ENCODE assay signal across 7 mouse cellular contexts in genomic region chr17:36252250-36252876, GRCm38 (mm10). TPM values are rescaled to one million over a fixed set of nuclear protein-coding genes. Genes with fewer than 3 reads are reported as not detected.
DNase-seq lines count a peak whose midpoint lies in the region; ATAC-seq and TF ChIP-seq lines count a peak whose summit lies in the region.

No protein-coding gene starts in this region.

- 9% methylated on average over 25 of the region's 25 CpGs for WGBS in heart, postnatal 0 days
- WGBS in limb, embryonic 15.5 days, result 8% methylated on average over 25 of the region's 25 CpGs
- 13% methylated on average over 25 of the region's 25 CpGs for WGBS in midbrain, embryonic 13.5 days

- peaks cover 10% of the 10 kb centered on the region for H3K4me1 ChIP-seq in heart, postnatal 0 days (ENCODE audit: control insufficient read depth, insufficient read depth)
- peaks cover 13% of the 10 kb centered on the region for H3K4me1 ChIP-seq in limb, embryonic 15.5 days
- H3K4me1 ChIP-seq in midbrain, embryonic 13.5 days (replicated peaks), result peaks cover 12% of the 10 kb centered on the region

- peaks cover 30% of the 10 kb centered on the region; the same call in 1 of the 2 replicates for H3K27me3 ChIP-seq in heart, postnatal 0 days (ENCODE audit: control insufficient read depth, insufficient read depth, low read length)
- H3K27me3 ChIP-seq in limb, embryonic 15.5 days, result peaks cover 27% of the 10 kb centered on the region
- H3K27me3 ChIP-seq in midbrain, embryonic 13.5 days, result peaks cover 38% of the 10 kb centered on the region

- H3K4me2 ChIP-seq in heart, postnatal 0 days (ENCODE audit: low read depth, low read length), result peak overlapping the region; percentile 47
- peak overlapping the region; percentile 42 for H3K4me2 ChIP-seq in limb, embryonic 15.5 days
- peak overlapping the region; percentile 26 for H3K4me2 ChIP-seq in midbrain, embryonic 13.5 days (replicated peaks)

- no peaks in the 10 kb centered on the region for H3K9me3 ChIP-seq in heart, postnatal 0 days (replicated peaks; ENCODE audit: control insufficient read depth, low read length)
- no peaks in the 10 kb centered on the region for H3K9me3 ChIP-seq in limb, embryonic 15.5 days
- no peaks in the 10 kb centered on the region for H3K9me3 ChIP-seq in midbrain, embryonic 13.5 days

- peak; percentile 58 for ATAC-seq in CD4-positive, CD25-positive, alpha-beta regulatory T cell, adult 4 months
- ATAC-seq in heart, postnatal 0 days (ENCODE audit: insufficient read depth, low read depth), result no peak
- no peak for ATAC-seq in limb, embryonic 15.5 days (ENCODE audit: insufficient number of reproducible peaks, low FRiP score, low TSS enrichment, low read depth)
- ATAC-seq in midbrain, embryonic 13.5 days, result no peak

- intact Hi-C loops in left cerebral cortex, postnatal 36 days (cut with DNase I), result no loop called here

- no peaks in the 10 kb centered on the region; the same call in 1 of the 2 replicates for H3K36me3 ChIP-seq in heart, postnatal 0 days (replicated peaks; ENCODE audit: control insufficient read depth, insufficient read depth, low read length)
- H3K36me3 ChIP-seq in limb, embryonic 15.5 days, result peaks cover 6% of the 10 kb centered on the region; the same call in 1 of the 2 replicates
- H3K36me3 ChIP-seq in midbrain, embryonic 13.5 days, result peaks cover 9% of the 10 kb centered on the region; the same call in 1 of the 2 replicates

- TF ChIP-seq CTCF in heart, postnatal 0 days (IDR thresholded peaks at IDR 0.05; ENCODE audit: low read depth), result no peak

- H3K27ac ChIP-seq in heart, postnatal 0 days (ENCODE audit: low read depth), result no peak overlapping the region
- no peak overlapping the region for H3K27ac ChIP-seq in limb, embryonic 15.5 days
- H3K27ac ChIP-seq in midbrain, embryonic 13.5 days, result no peak overlapping the region

- peak overlapping the region; percentile 19; the same call in 1 of the 2 replicates for H3K4me3 ChIP-seq in heart, postnatal 0 days (ENCODE audit: low read depth, low read length)
- H3K4me3 ChIP-seq in limb, embryonic 15.5 days, result peak overlapping the region; percentile 20
- peak overlapping the region; percentile 12; the same call in 1 of the 2 replicates for H3K4me3 ChIP-seq in midbrain, embryonic 13.5 days (replicated peaks)

- no peak for TF ChIP-seq EP300 in heart, postnatal 0 days (IDR thresholded peaks at IDR 0.05; ENCODE audit: low read depth)

- 0 out of 2 replicates have a peak overlapping the region, but pooled peaks have one; percentile 26 for H3K9ac ChIP-seq in heart, postnatal 0 days (replicated peaks; ENCODE audit: low read depth, low read length)
- no peak overlapping the region for H3K9ac ChIP-seq in limb, embryonic 15.5 days
- H3K9ac ChIP-seq in midbrain, embryonic 13.5 days (replicated peaks), result no peak overlapping the region

- peak; percentile 49 for DNase-seq in adrenal gland, adult 2 months
- no peak for DNase-seq in heart, postnatal 0 days (ENCODE audit: low spot score)
- peak; percentile 55 to 66 for DNase-seq in thymus, postnatal 36 days
- DNase-seq in left cerebral cortex, postnatal 36 days (ENCODE audit: low spot score in 2 of 2), result no peak

RNA-seq across cellular contexts. Expression of gene Rpp21, which starts 5.5 kb away (rescaled TPM):
- 100 to 1,000 TPM; 191 to 211 TPM for polyA plus RNA-seq in CD4-positive, CD25-positive, alpha-beta regulatory T cell, adult 4 months (2017; shearing (Covaris generic))
- total RNA-seq in adrenal gland, adult 2 months (2021), result 10 to 100 TPM; 43.6 to 60.5 TPM
- polyA plus RNA-seq in adrenal gland, adult 2 months (2012; rRNA removed), result 89.4 and 106 TPM in 2 replicates
- 5.5 and 28.3 TPM in 2 replicates for total RNA-seq in heart, postnatal 0 days (2014; rRNA removed; ENCODE audit: low replicate concordance)
- polyA plus RNA-seq in heart, postnatal 0 days (2015; fragmentation: Nextera tagmentation; extraction: Ambion mirVana), result 89.0 and 97.8 TPM in 2 replicates
- 89.3 and 104 TPM in 2 replicates for polyA plus RNA-seq in limb, embryonic 15.5 days (2015; fragmentation: Nextera tagmentation; extraction: Ambion mirVana)
- polyA plus RNA-seq in midbrain, embryonic 13.5 days (2015; fragmentation: Nextera tagmentation; extraction: Ambion mirVana), result 111 and 115 TPM in 2 replicates
- 10 to 100 TPM; 35.7 to 39.5 TPM for total RNA-seq in left cerebral cortex, postnatal 36 days (2021)

RNA-seq across cellular contexts. Expression of gene Trim39, which starts 19.7 kb away (rescaled TPM):
- 10 to 100 TPM; 17.2 to 25.9 TPM for polyA plus RNA-seq in CD4-positive, CD25-positive, alpha-beta regulatory T cell, adult 4 months (2017; shearing (Covaris generic))
- 10 to 100 TPM; 16.1 to 18.4 TPM for total RNA-seq in adrenal gland, adult 2 months (2021)
- 14.1 and 14.7 TPM in 2 replicates for polyA plus RNA-seq in adrenal gland, adult 2 months (2012; rRNA removed)
- total RNA-seq in heart, postnatal 0 days (2014; rRNA removed; ENCODE audit: low replicate concordance), result 7.4 and 14.3 TPM in 2 replicates
- 4.8 and 5.1 TPM in 2 replicates for polyA plus RNA-seq in heart, postnatal 0 days (2015; fragmentation: Nextera tagmentation; extraction: Ambion mirVana)
- polyA plus RNA-seq in limb, embryonic 15.5 days (2015; fragmentation: Nextera tagmentation; extraction: Ambion mirVana), result 16.7 and 17.5 TPM in 2 replicates
- 29.3 and 31.1 TPM in 2 replicates for polyA plus RNA-seq in midbrain, embryonic 13.5 days (2015; fragmentation: Nextera tagmentation; extraction: Ambion mirVana)
- 10 to 100 TPM; 18.9 to 25.2 TPM for total RNA-seq in left cerebral cortex, postnatal 36 days (2021)

RNA-seq across cellular contexts. Expression of gene H2-M10.2, which starts 33.9 kb away (rescaled TPM):
- polyA plus RNA-seq in CD4-positive, CD25-positive, alpha-beta regulatory T cell, adult 4 months (2017; shearing (Covaris generic)), result under 1 TPM in 1 of 2 experiments, not detected in 1; 0.39 TPM
- total RNA-seq in adrenal gland, adult 2 months (2021), result not detected
- polyA plus RNA-seq in adrenal gland, adult 2 months (2012; rRNA removed), result not detected in 2 replicates
- not detected in 2 replicates for total RNA-seq in heart, postnatal 0 days (2014; rRNA removed; ENCODE audit: low replicate concordance)
- polyA plus RNA-seq in heart, postnatal 0 days (2015; fragmentation: Nextera tagmentation; extraction: Ambion mirVana), result not detected in 2 replicates
- not detected in 2 replicates for polyA plus RNA-seq in limb, embryonic 15.5 days (2015; fragmentation: Nextera tagmentation; extraction: Ambion mirVana)
- polyA plus RNA-seq in midbrain, embryonic 13.5 days (2015; fragmentation: Nextera tagmentation; extraction: Ambion mirVana), result 0.28 and 0.36 TPM in 2 replicates
- total RNA-seq in left cerebral cortex, postnatal 36 days (2021), result not detected

Comparison
In these comparisons a context has a peak if more than half of its experiments do, and no peak if none do; other contexts are left out.
1. DNase-seq: peak in adrenal gland, adult 2 months (single experiment) and thymus, postnatal 36 days (2 of 2); none in heart, postnatal 0 days (single experiment) and left cerebral cortex, postnatal 36 days (0 of 2).
2. Peak in every context shown above with its lines, with median percentiles within 50 percentile points of each other: H3K4me2 ChIP-seq and H3K4me3 ChIP-seq.